Mouse (Mus musculus) stomach, embryonic 14.5 days (tissue): Measurements from ENCODE around the gene Ints7. TPM values are rescaled to one million over a fixed set of nuclear protein-coding genes. Genes with fewer than 3 reads are reported as not detected.
A peak's percentile ranks its signal among the peaks of the same experiment; 100 is the strongest.

ENCODE experiments used
- ATAC-seq: fragments of 200-750 bp; cut with Nextera tagmentation; 2 replicates; pipeline ENCODE4 v1.8.0; 2017; ENCODE audit warnings: low read depth, moderate TSS enrichment; ENCODE audit not compliant: insufficient number of reproducible peaks, insufficient read depth, low FRiP score
- H3K27ac ChIP-seq: fragments of 300-500 bp; sonication (generic); 2 replicates; pipeline ENCODE4 v1.5.1; 2014; ENCODE audit warnings: mild to moderate bottlenecking, low read length, moderate library complexity, mixed read lengths
- H3K27me3 ChIP-seq: fragments of 300-500 bp; sonication (generic); 2 replicates; pipeline ENCODE4 v1.6.1; 2014; ENCODE audit warnings: low read length, control low read depth, mixed read lengths; ENCODE audit not compliant: control insufficient read depth, insufficient read depth
- H3K36me3 ChIP-seq: fragments of 300-500 bp; sonication (generic); 2 replicates; pipeline ENCODE4 v1.6.1; 2014; ENCODE audit warnings: mild to moderate bottlenecking, control low read depth, low read length, moderate library complexity, mixed read lengths; ENCODE audit not compliant: control insufficient read depth, insufficient read depth
- H3K4me1 ChIP-seq: fragments of 300-500 bp; sonication (generic); 2 replicates; pipeline ENCODE4 v1.6.1; 2014; ENCODE audit warnings: low read length, control low read depth, mixed read lengths; ENCODE audit not compliant: control insufficient read depth, insufficient read depth
- H3K4me2 ChIP-seq: fragments of 300-500 bp; sonication (generic); replicated peaks from 2 replicates; pipeline ENCODE4 v1.6.1; 2014; ENCODE audit warnings: low read depth, low read length, control low read depth
- H3K4me3 ChIP-seq: fragments of 300-500 bp; sonication (generic); 2 replicates; pipeline ENCODE4 v1.5.1; 2014; ENCODE audit warnings: low read depth, low read length, control low read depth
- H3K9ac ChIP-seq: fragments of 300-500 bp; sonication (generic); replicated peaks from 2 replicates; pipeline ENCODE4 v1.6.1; 2014; ENCODE audit warnings: low read depth, mild to moderate bottlenecking, control low read depth, low read length, moderate library complexity, mixed read lengths
- H3K9me3 ChIP-seq: fragments of 300-500 bp; sonication (generic); 2 replicates; pipeline ENCODE4 v1.6.1; 2016; ENCODE audit warnings: low read depth, low read length, control low read depth; ENCODE audit not compliant: control insufficient read depth
- WGBS: fragments of 180-500 bp; shearing (Covaris S2); extraction: QIAGEN DNeasy Blood & Tissue Kit; methylation state at CpG from one replicate; pipeline ENCODE4 v1.1.7; 2014; 5-methylcytosine and 5-hydroxymethylcytosine counted together
- polyA plus RNA-seq: library from polyadenylated mRNA; unstranded; fragments of >200 nt; fragmentation: Nextera tagmentation; extraction: Ambion mirVana; gene quantifications from 2 replicates; pipeline ENCODE4 v1.2.1, GENCODE M21; 2014

Gene Ints7
- polyA plus RNA-seq, 1 experiment from 2014 or later: 63.4 TPM

- no peak for ATAC-seq
- no peak overlapping the region for H3K27ac ChIP-seq
- 45% methylated on average over 6 of the region's 6 CpGs for WGBS
- no peak overlapping the region for H3K4me3 ChIP-seq
- H3K4me2 ChIP-seq: no peak overlapping the region
- no peak overlapping the region for H3K9ac ChIP-seq
- no peaks in the 10 kb centered on the region for H3K9me3 ChIP-seq
- no peaks in the 10 kb centered on the region for H3K27me3 ChIP-seq
- H3K4me1 ChIP-seq: peaks cover 12% of the 10 kb centered on the region; the same call in 1 of the 2 replicates
- H3K36me3 ChIP-seq: no peaks in the 10 kb centered on the region
Measured at GRCm38 (mm10) chr1:191663603-191664002, 88.2 kb downstream of the Ints7 start.

DNA sequence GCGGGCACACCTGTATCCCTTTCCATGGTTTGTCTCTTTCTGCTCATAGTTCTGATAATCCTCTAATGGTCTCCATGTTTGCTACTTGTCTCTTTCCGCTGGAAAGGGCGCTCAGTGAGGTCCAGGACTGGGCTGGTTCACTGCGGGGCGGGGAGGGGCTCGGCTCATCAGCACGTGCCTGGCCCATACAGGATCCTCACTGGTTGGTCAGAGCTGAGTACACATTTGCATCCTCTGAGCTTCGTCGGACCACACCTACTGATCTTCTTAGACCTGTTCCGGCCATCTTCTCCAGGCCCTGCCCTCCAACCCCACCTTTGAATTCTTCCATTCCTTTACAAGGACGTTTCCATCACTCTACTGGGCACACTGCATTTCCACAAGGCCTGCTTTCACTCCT is 90.9 kb downstream of the Ints7 start:
- Histone ChIP-seq H3K4me2 (no peak overlapping the region), H3K27ac (no peak overlapping the region), H3K36me3 (no peaks in the 10 kb centered on the region), H3K9me3 (no peaks in the 10 kb centered on the region), H3K4me3 (no peak overlapping the region), H3K27me3 (no peaks in the 10 kb centered on the region), H3K4me1 (peaks cover 12% of the 10 kb centered on the region; the same call in 1 of the 2 replicates), H3K9ac (no peak overlapping the region)
- ATAC-seq: no peak
- WGBS: 78% methylated on average over 11 of the region's 11 CpGs

- Histone ChIP-seq H3K9me3 (no peaks in the 10 kb centered on the region), H3K4me1 (no peaks in the 10 kb centered on the region; the same call in 1 of the 2 replicates), H3K9ac (no peak overlapping the region), H3K4me2 (no peak overlapping the region), H3K27me3 (no peaks in the 10 kb centered on the region), H3K27ac (peak overlapping the region; percentile 27; the same call in 1 of the 2 replicates), H3K4me3 (no peak overlapping the region), H3K36me3 (no peaks in the 10 kb centered on the region)
- WGBS: 52% methylated on average over 9 of the region's 9 CpGs
- ATAC-seq: peak; percentile 88
Measured at GRCm38 (mm10) chr1:191668030-191668429, 92.6 kb downstream of the Ints7 start.

Other genes starting within 250 kb of the Ints7 start
- gene Tmem206, start 249.7 kb upstream of the Ints7 start, polyA plus RNA-seq: 22.0 and 22.1 TPM in 2 replicates
- gene Ppp2r5a, start 172.4 kb upstream of the Ints7 start, polyA plus RNA-seq: 22.5 and 24.9 TPM in 2 replicates
- gene Dtl, start 92 bp upstream of the Ints7 start, polyA plus RNA-seq: 61.5 and 62.7 TPM in 2 replicates
- gene Lpgat1, start 142.2 kb downstream of the Ints7 start, polyA plus RNA-seq: 23.8 and 26.4 TPM in 2 replicates
- 26.7 and 31.0 TPM in 2 replicates for gene Nek2, start 245.8 kb downstream of the Ints7 start, polyA plus RNA-seq